Mouse (Mus musculus): ENCODE measurements around the gene Msrb3. TPM values are rescaled to one million over a fixed set of nuclear protein-coding genes. Genes with fewer than 3 reads are reported as not detected.

The Msrb3 gene
- polyA plus RNA-seq (2015; fragmentation: Nextera tagmentation; extraction: Ambion mirVana): 0.80 and 2.0 TPM in 2 replicates

GRCm38 (mm10) chr10:120898785-120899762, at the start of gene Msrb3:
TSS of gene Msrb3 (minus strand) at chr10:120899101.
- H3K4me3 ChIP-seq (replicated peaks): peak within 1 kb of the TSS; percentile 62
- peaks cover 8% of the 10 kb centered on the region for H3K4me1 ChIP-seq (replicated peaks)
- H3K27me3 ChIP-seq: peaks cover 40% of the 10 kb centered on the region
- peak; percentile 91 for ATAC-seq
- WGBS: 3% methylated on average over 64 of the region's 64 CpGs
- peak within 1 kb of the TSS; percentile 84 for H3K4me2 ChIP-seq (replicated peaks)
- H3K36me3 ChIP-seq: no peaks in the 10 kb centered on the region
- H3K27ac ChIP-seq: no peak within 1 kb of the TSS
- no peaks in the 10 kb centered on the region for H3K9me3 ChIP-seq
- peak within 1 kb of the TSS; percentile 67 for H3K9ac ChIP-seq (replicated peaks)

- H3K4me1 ChIP-seq (replicated peaks): peaks cover 14% of the 10 kb centered on the region
- no peaks in the 10 kb centered on the region for H3K27me3 ChIP-seq
- 0 out of 2 replicates have a peak, but pooled peaks cover 6% of the 10 kb centered on the region for H3K36me3 ChIP-seq
- 83% methylated on average over 2 of the region's 2 CpGs for WGBS
- no peak overlapping the region for H3K4me3 ChIP-seq (replicated peaks)
- H3K4me2 ChIP-seq (replicated peaks): no peak overlapping the region
- no peaks in the 10 kb centered on the region for H3K9me3 ChIP-seq
- no peak for ATAC-seq
- no peak overlapping the region for H3K27ac ChIP-seq
- no peak overlapping the region for H3K9ac ChIP-seq (replicated peaks)
Measured at GRCm38 (mm10) chr10:120948461-120948860, 49.6 kb upstream of the Msrb3 start.

- H3K9me3 ChIP-seq: no peaks in the 10 kb centered on the region
- no peak overlapping the region for H3K4me3 ChIP-seq (replicated peaks)
- 0 out of 2 replicates have a peak, but pooled peaks cover 6% of the 10 kb centered on the region for H3K36me3 ChIP-seq
- H3K4me1 ChIP-seq (replicated peaks): peaks cover 11% of the 10 kb centered on the region
- H3K27ac ChIP-seq: no peak overlapping the region
- 96% methylated on average over 2 of the region's 2 CpGs for WGBS
- no peak for ATAC-seq
- H3K4me2 ChIP-seq (replicated peaks): no peak overlapping the region
- H3K9ac ChIP-seq (replicated peaks): no peak overlapping the region
- no peaks in the 10 kb centered on the region for H3K27me3 ChIP-seq
Measured at GRCm38 (mm10) chr10:120947842-120948241, 48.9 kb upstream of the Msrb3 start.

DNA sequence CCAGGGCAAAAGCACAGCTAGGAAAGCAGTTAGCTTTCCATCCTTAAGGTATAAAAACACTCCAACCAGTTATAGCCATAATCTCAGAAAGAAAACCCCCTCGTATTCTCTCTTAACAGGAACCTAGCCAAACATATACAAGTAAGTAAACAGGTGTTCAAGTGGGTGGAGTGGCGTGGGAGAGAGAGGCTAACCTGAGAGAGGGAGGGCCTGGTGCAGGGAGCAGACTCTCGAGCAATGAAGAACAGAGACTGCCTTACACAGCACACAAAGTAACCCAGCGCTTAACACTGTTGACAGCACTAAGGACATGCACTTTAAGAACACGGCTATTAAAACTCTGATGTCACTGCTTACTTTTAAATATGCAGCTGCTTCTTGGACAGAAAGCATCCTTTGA, 47.9 kb upstream of the Msrb3 start:
- no peak overlapping the region for H3K4me2 ChIP-seq (replicated peaks)
- peaks cover 11% of the 10 kb centered on the region for H3K4me1 ChIP-seq (replicated peaks)
- no peaks in the 10 kb centered on the region for H3K9me3 ChIP-seq
- ATAC-seq: no peak
- no peak overlapping the region for H3K9ac ChIP-seq (replicated peaks)
- H3K36me3 ChIP-seq: 0 out of 2 replicates have a peak, but pooled peaks cover 6% of the 10 kb centered on the region
- no peaks in the 10 kb centered on the region for H3K27me3 ChIP-seq
- no peak overlapping the region for H3K27ac ChIP-seq
- H3K4me3 ChIP-seq (replicated peaks): no peak overlapping the region
- 80% methylated on average over 5 of the region's 5 CpGs for WGBS

DNA sequence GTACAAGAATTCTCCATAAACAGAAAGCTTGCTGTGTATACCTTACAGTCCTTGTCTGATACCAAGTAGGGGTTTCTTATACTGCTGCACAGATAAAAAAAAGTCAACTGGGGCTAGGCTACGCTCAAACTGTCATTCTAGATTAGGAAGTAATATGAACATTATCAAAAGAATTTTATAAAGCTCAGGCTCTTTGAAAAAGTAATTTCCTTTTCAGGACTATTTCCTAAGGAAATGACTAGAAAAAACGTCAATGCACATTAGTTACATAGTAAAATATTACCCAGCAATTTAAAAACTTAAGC, 40.0 kb upstream of the Msrb3 start:
- Histone ChIP-seq H3K4me1 (replicated peaks) (no peaks in the 10 kb centered on the region), H3K27me3 (no peaks in the 10 kb centered on the region), H3K4me2 (replicated peaks) (no peak overlapping the region), H3K27ac (no peak overlapping the region), H3K9ac (replicated peaks) (no peak overlapping the region), H3K4me3 (replicated peaks) (no peak overlapping the region), H3K9me3 (no peaks in the 10 kb centered on the region), H3K36me3 (no peaks in the 10 kb centered on the region)
- WGBS: 82% methylated on average over 2 of the region's 2 CpGs
- ATAC-seq: no peak

GRCm38 (mm10) chr10:120938077-120938903, 39.4 kb upstream of the Msrb3 start:
- Histone ChIP-seq H3K4me2 (replicated peaks) (no peak overlapping the region), H3K4me1 (replicated peaks) (no peaks in the 10 kb centered on the region), H3K9ac (replicated peaks) (no peak overlapping the region), H3K4me3 (replicated peaks) (no peak overlapping the region), H3K36me3 (no peaks in the 10 kb centered on the region), H3K27ac (no peak overlapping the region), H3K27me3 (no peaks in the 10 kb centered on the region), H3K9me3 (no peaks in the 10 kb centered on the region)
- no peak for ATAC-seq
- WGBS: 48% methylated on average over 19 of the region's 19 CpGs

DNA sequence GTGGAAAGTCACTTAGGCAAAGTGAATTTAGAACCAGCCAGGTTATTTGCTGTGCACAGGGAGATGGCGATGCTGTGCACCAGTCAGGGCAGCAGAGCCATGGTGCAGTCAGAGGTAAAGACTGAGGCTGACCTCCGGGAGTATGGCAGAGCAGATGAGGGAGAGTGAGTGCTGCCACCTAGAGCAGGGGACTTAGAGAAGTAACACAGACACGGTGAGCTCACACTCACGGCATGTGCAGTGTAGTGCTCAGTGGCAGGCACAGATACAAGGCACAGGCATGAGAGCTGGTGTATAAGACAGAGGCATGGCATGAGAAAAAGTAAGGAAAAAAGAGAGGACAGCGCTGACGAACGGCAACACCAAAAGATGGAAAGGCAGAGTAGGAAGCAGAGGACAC, 30.6 kb upstream of the Msrb3 start:
- Histone ChIP-seq H3K4me1 (replicated peaks) (no peaks in the 10 kb centered on the region), H3K4me2 (replicated peaks) (no peak overlapping the region), H3K9ac (replicated peaks) (no peak overlapping the region), H3K36me3 (peaks cover 29% of the 10 kb centered on the region), H3K9me3 (no peaks in the 10 kb centered on the region), H3K27me3 (no peaks in the 10 kb centered on the region), H3K4me3 (replicated peaks) (no peak overlapping the region), H3K27ac (no peak overlapping the region)
- 76% methylated on average over 7 of the region's 7 CpGs for WGBS
- ATAC-seq: no peak

DNA sequence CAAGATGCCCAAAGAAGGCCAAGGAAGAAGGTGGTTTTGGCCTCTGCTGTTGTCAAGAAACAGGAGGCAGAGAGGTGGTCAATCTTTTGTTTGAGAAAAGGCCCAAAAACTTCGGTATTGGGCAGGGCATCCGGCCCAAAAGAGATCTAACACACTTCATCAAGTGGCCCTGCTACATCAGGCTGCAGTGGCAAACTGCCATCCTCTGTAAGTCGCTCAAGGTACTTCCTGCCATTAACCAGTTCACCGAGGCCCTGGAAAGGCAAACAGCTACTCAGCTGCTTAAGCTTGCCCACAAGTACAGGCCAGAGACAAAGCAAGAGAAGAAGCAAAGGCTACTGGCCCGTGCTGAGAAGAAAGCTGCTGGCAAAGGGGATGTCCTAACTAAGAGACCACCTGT, 29.3 kb upstream of the Msrb3 start:
- no peaks in the 10 kb centered on the region for H3K27me3 ChIP-seq
- H3K36me3 ChIP-seq: peaks cover 29% of the 10 kb centered on the region
- no peak overlapping the region for H3K4me3 ChIP-seq (replicated peaks)
- no peak overlapping the region for H3K27ac ChIP-seq
- H3K4me2 ChIP-seq (replicated peaks): no peak overlapping the region
- H3K9me3 ChIP-seq: no peaks in the 10 kb centered on the region
- ATAC-seq: no peak
- H3K4me1 ChIP-seq (replicated peaks): no peaks in the 10 kb centered on the region
- H3K9ac ChIP-seq (replicated peaks): no peak overlapping the region
- WGBS: 92% methylated on average over 5 of the region's 5 CpGs

DNA sequence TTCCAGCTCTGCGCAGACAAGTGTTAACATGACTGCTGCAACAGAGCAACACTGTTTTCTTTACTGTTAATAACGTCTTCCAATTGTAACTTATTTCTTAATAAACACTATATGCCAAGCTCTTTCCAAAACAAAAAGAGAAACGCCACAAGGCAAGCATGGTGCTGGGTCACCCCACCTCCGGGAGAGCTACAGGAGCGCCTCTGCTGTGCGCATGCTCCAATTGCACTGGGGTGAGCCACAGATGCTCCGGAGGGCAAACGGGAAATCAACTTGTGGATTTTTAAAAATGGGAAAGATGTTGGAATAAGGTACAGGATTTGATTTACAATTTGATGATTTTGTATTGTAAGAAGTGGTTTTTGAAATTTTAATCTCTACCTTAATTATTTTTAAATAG, 27.3 kb upstream of the Msrb3 start:
- H3K4me3 ChIP-seq (replicated peaks): no peak overlapping the region
- H3K4me1 ChIP-seq (replicated peaks): no peaks in the 10 kb centered on the region
- H3K27me3 ChIP-seq: no peaks in the 10 kb centered on the region
- H3K9me3 ChIP-seq: no peaks in the 10 kb centered on the region
- 95% methylated on average over 8 of the region's 8 CpGs for WGBS
- no peak for ATAC-seq
- no peak overlapping the region for H3K4me2 ChIP-seq (replicated peaks)
- H3K9ac ChIP-seq (replicated peaks): no peak overlapping the region
- peaks cover 26% of the 10 kb centered on the region for H3K36me3 ChIP-seq
- no peak overlapping the region for H3K27ac ChIP-seq

- Histone ChIP-seq H3K4me3 (replicated peaks) (no peak overlapping the region), H3K9me3 (no peaks in the 10 kb centered on the region), H3K27me3 (no peaks in the 10 kb centered on the region), H3K9ac (replicated peaks) (no peak overlapping the region), H3K36me3 (peaks cover 22% of the 10 kb centered on the region), H3K4me2 (replicated peaks) (no peak overlapping the region), H3K27ac (no peak overlapping the region), H3K4me1 (replicated peaks) (no peaks in the 10 kb centered on the region)
- ATAC-seq: no peak
- WGBS: 73% methylated on average over 2 of the region's 2 CpGs
Measured at GRCm38 (mm10) chr10:120921501-120921900, 22.6 kb upstream of the Msrb3 start.

GRCm38 (mm10) chr10:120920604-120921003, 21.7 kb upstream of the Msrb3 start:
- no peaks in the 10 kb centered on the region for H3K27me3 ChIP-seq
- H3K4me3 ChIP-seq (replicated peaks): no peak overlapping the region
- H3K9me3 ChIP-seq: no peaks in the 10 kb centered on the region
- no peaks in the 10 kb centered on the region for H3K4me1 ChIP-seq (replicated peaks)
- no peak for ATAC-seq
- 81% methylated on average over 11 of the region's 11 CpGs for WGBS
- H3K4me2 ChIP-seq (replicated peaks): no peak overlapping the region
- peaks cover 16% of the 10 kb centered on the region for H3K36me3 ChIP-seq
- no peak overlapping the region for H3K9ac ChIP-seq (replicated peaks)
- H3K27ac ChIP-seq: no peak overlapping the region

DNA sequence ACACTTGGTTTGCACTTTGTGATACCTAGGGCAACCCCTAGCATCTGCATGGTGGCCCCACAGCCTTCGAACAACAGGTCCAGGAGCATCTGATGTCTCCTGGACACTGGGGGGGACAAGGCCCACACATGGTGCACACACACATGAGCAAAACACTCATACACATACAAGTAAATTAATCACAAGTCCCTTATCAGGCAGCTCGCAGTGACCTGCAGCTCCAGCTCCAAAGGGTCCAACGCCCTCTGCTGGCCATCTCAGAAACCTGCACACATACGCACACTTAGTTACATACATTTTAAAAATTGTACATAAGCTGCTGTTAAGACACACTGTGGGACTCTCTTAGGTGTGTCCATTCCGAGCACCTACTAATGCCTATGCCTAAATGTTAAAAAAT, 17.3 kb upstream of the Msrb3 start:
- Histone ChIP-seq H3K36me3 (0 out of 2 replicates have a peak, but pooled peaks cover 3% of the 10 kb centered on the region), H3K4me3 (replicated peaks) (no peak overlapping the region), H3K27ac (no peak overlapping the region), H3K27me3 (no peaks in the 10 kb centered on the region), H3K4me2 (replicated peaks) (no peak overlapping the region), H3K9me3 (no peaks in the 10 kb centered on the region), H3K9ac (replicated peaks) (no peak overlapping the region), H3K4me1 (replicated peaks) (no peaks in the 10 kb centered on the region)
- no peak for ATAC-seq
- WGBS: 87% methylated on average over 5 of the region's 5 CpGs

Measured in midbrain, embryonic 13.5 days (tissue).